Mouse (Mus musculus) testis, adult 2 months (tissue): ENCODE results near the gene C330021F23Rik. TPM values are rescaled to one million over a fixed set of nuclear protein-coding genes. Genes with fewer than 3 reads are reported as not detected.

Experiments used
- H3K27ac ChIP-seq: fragments of 200-500 bp; 2 replicates; pipeline ENCODE4 v1.5.1; 2012; ENCODE audit warnings: low read depth, low read length; ENCODE audit not compliant: control insufficient read depth, insufficient read depth
- H3K27me3 ChIP-seq: fragments of 200-500 bp; 2 replicates; pipeline ENCODE4 v1.6.1; 2012; ENCODE audit warnings: mild to moderate bottlenecking, low read length, moderate library complexity; ENCODE audit not compliant: control insufficient read depth, insufficient read depth
- H3K36me3 ChIP-seq: fragments of 200-500 bp; 2 replicates; pipeline ENCODE4 v1.6.1; 2012; ENCODE audit warnings: mild to moderate bottlenecking, low read length; ENCODE audit not compliant: control insufficient read depth, insufficient read depth
- H3K4me1 ChIP-seq: fragments of 200-500 bp; 2 replicates; pipeline ENCODE4 v1.6.1; 2012; ENCODE audit warnings: low read length; ENCODE audit not compliant: control insufficient read depth, insufficient read depth
- H3K4me3 ChIP-seq: fragments of 200-500 bp; 2 replicates; pipeline ENCODE4 v1.5.1; 2012; ENCODE audit warnings: low read depth, mild to moderate bottlenecking, low read length, moderate library complexity, mixed read lengths; ENCODE audit not compliant: control insufficient read depth
- CTCF ChIP-seq: fragments of 200-500 bp; IDR thresholded peaks from 2 replicates; pipeline ENCODE4 v1.5.1; 2012; ENCODE audit warnings: low read depth, mild to moderate bottlenecking, inconsistent platforms, low read length, moderate library complexity; ENCODE audit not compliant: control insufficient read depth, insufficient read depth, insufficient replicate concordance
- POLR2A ChIP-seq: fragments of 200-500 bp; IDR thresholded peaks from 2 replicates; pipeline ENCODE4 v1.6.1; 2012; ENCODE audit warnings: low read depth, mild to moderate bottlenecking, inconsistent platforms, low read length, moderate library complexity; ENCODE audit not compliant: control insufficient read depth
- polyA plus RNA-seq: library from polyadenylated mRNA; depleted of rRNA; stranded (reverse); fragments of >200 nt; gene quantifications from 2 replicates; pipeline ENCODE4 v1.2.3, GENCODE M21; 2012

C330021F23Rik gene
- polyA plus RNA-seq, 1 experiment, result not detected

DNA sequence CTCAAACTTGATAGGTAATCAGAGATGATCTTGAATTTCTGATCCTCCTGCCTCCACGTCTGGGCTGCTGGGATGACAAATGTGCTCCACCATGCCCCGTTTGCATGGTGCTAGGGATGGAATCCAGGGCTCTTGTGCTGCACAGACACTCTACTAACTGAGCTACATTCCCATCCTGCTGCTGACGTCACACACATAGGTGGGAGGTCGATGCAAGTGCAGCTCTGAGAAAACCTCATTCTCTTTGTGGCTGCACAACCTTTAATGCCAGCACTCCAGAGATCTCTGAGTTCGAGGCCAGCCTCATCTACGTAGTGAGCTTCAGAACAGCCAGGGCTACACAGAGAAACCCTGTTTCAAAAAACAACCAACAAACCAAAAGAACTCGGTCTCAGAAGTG, 28.6 kb upstream of the C330021F23Rik start:
- Histone ChIP-seq H3K36me3 (no peaks in the 10 kb centered on the region), H3K4me3 (no peak overlapping the region), H3K4me1 (peaks cover 2% of the 10 kb centered on the region), H3K27ac (no peak overlapping the region), H3K27me3 (no peaks in the 10 kb centered on the region)
- TF ChIP-seq CTCF, result no peak
- TF ChIP-seq POLR2A, result no peak

DNA sequence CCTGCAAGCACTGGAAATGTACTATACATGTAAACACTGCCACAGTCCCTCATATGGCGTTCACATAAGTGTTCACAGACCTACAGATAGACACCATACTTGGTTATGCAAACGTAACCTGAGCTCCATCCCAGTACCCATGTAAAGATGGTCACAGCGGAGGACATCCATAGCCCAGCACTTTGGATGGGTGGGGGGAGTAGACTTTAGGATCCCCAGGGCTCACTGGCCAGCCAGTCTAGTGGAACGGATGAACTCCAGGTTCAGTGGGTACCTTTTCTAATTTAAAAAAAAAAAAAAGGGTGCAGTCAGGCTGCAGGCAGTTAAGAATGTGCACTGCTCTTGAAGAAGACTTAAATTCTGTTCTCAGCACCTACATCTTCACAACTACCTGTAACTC, 27.7 kb upstream of the C330021F23Rik start:
- no peak overlapping the region for H3K4me3 ChIP-seq
- no peaks in the 10 kb centered on the region for H3K36me3 ChIP-seq
- H3K27ac ChIP-seq, result no peak overlapping the region

DNA sequence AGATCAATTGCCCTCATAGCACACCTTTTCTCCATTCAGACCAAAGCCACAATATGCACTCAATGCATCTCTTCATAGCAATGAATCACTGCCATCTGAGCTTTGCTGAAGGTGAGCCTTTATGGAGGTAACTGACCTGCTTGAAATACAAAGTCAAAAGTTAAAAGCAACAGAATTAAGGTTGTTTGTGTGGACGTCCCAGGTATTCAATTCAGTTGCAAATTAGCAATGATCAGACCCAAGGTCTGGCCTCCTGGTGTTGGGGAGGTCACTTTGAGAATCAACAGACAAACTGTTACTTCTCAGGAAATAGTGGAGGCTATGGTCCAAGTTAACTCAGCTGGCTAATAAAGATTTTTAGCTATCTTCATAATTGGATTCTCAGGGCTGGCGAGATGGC, 21.3 kb upstream of the C330021F23Rik start:
- Histone ChIP-seq H3K27ac (no peak overlapping the region), H3K27me3 (no peaks in the 10 kb centered on the region), H3K36me3 (no peaks in the 10 kb centered on the region), H3K4me3 (no peak overlapping the region), H3K4me1 (no peaks in the 10 kb centered on the region)
- no peak for TF ChIP-seq POLR2A
- TF ChIP-seq CTCF, result no peak

More for the DNA sequence above, 27.7 kb upstream of the C330021F23Rik start:
- Histone ChIP-seq H3K27me3 (no peaks in the 10 kb centered on the region), H3K4me1 (peaks cover 2% of the 10 kb centered on the region)
- no peak for TF ChIP-seq POLR2A
- no peak for TF ChIP-seq CTCF

DNA sequence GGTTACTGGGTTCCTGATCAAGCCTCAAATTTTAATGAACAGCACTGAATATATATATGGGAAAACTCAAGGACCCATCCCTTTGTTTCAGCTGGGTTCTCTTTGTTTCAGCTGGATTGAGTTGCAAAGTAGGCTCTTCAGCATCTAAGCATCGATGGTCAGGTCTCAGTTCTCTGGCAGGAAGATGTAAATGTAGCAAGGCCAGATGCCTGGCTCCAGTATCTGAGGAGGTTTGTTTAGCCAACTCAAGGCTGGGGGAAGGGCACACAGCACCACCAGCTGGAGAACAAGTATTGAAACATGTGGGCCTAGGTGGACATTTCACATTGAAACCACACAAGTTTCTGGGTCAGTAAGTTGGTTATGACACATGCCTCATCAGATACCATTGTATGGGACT, 15.6 kb upstream of the C330021F23Rik start:
- Histone ChIP-seq H3K36me3 (no peaks in the 10 kb centered on the region), H3K4me3 (no peak overlapping the region), H3K4me1 (no peaks in the 10 kb centered on the region), H3K27ac (no peak overlapping the region), H3K27me3 (no peaks in the 10 kb centered on the region)
- TF ChIP-seq POLR2A, result no peak

DNA sequence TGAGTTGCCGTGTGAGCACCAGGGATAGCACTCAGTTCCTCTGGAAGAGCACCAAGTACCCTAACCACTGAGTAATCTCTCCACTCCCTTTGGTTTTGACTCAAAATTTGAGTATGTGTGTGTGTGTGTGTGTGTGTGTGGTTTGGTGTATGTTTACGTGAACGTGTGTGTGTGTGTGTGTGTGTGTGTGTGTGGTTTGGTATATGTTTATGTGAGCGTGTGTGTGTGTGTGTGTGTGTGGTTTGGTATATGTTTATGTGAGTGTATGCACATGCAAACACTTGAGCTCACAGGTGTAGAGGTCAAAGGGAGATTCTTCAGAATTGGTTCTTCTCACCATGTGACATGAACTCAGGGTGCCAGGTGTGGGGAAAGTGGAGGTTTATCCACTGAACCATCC, 11.7 kb upstream of the C330021F23Rik start:
- no peaks in the 10 kb centered on the region for H3K4me1 ChIP-seq
- no peak overlapping the region for H3K27ac ChIP-seq
- H3K36me3 ChIP-seq, result no peaks in the 10 kb centered on the region
- H3K27me3 ChIP-seq, result no peaks in the 10 kb centered on the region
- no peak overlapping the region for H3K4me3 ChIP-seq
- TF ChIP-seq CTCF (no peak), POLR2A (no peak)

DNA sequence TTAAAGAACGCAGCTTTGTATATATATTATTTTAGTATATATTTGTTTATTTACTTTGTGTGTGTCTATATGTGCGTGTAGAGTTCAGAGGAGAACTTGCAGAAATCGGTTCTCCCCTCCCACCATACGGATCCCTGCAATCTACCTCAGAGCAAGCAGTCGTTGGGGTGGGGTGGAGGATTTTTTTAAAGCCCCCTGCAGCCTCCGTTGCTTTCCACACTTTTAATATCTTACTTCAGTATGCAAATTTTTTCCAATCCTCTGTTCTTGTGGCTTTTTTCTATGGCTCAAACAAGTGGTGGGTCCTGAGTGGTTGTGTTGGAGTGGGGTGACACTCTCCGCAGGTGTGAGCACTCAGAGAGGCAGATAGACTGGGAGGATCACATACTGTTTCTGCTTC, 588 bp downstream of the C330021F23Rik start:
- no peak for TF ChIP-seq CTCF
- TF ChIP-seq POLR2A, result no peak
- Histone ChIP-seq H3K4me3 (no peak overlapping the region), H3K36me3 (no peaks in the 10 kb centered on the region), H3K27ac (no peak overlapping the region), H3K4me1 (no peaks in the 10 kb centered on the region), H3K27me3 (no peaks in the 10 kb centered on the region)

DNA sequence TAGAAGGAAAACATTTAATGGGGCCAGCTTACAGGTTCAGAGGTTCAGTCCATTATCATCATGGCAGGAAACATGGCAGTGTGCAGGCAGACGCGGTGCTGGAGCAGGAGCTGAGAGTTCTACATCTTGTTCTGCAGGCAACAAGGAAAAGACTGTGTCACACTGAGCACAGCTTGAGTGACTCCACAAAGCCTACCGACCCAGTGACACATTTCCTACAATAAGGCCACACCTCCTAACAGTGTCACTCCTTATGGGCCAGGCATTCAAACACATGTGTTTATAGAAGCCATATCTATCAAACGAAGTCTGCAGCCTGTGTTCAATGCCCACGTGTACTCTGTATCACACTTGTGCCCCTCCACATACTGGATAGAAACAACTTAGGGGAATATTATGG, 2.0 kb downstream of the C330021F23Rik start:
- Histone ChIP-seq H3K27ac (no peak overlapping the region), H3K36me3 (no peaks in the 10 kb centered on the region), H3K27me3 (no peaks in the 10 kb centered on the region), H3K4me3 (no peak overlapping the region), H3K4me1 (no peaks in the 10 kb centered on the region)
- no peak for TF ChIP-seq CTCF
- TF ChIP-seq POLR2A, result no peak

DNA sequence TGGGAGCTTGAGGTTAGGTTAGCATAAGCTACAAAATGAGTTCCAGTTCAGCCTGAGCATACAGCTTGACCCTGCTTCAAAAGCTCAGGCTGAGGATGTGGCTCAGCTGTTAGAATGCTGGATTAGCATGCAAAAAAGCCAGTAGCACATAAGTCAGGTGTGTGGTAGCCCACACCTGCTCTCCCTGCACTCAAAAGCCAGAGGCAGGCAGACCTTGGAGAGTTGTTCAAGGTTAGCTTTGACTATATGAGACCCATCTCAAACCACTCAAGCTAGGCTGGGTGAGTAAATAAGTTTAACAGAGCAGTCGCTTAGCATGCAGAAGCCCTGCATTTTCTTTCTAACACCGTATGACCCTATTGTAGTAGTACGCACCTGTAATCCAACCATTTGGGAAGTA, 6.8 kb downstream of the C330021F23Rik start:
- no peak for TF ChIP-seq CTCF
- TF ChIP-seq POLR2A, result no peak
- H3K27ac ChIP-seq, result no peak overlapping the region
- no peak overlapping the region for H3K4me3 ChIP-seq
- peaks cover 5% of the 10 kb centered on the region for H3K4me1 ChIP-seq
- no peaks in the 10 kb centered on the region for H3K27me3 ChIP-seq
- no peaks in the 10 kb centered on the region for H3K36me3 ChIP-seq

DNA sequence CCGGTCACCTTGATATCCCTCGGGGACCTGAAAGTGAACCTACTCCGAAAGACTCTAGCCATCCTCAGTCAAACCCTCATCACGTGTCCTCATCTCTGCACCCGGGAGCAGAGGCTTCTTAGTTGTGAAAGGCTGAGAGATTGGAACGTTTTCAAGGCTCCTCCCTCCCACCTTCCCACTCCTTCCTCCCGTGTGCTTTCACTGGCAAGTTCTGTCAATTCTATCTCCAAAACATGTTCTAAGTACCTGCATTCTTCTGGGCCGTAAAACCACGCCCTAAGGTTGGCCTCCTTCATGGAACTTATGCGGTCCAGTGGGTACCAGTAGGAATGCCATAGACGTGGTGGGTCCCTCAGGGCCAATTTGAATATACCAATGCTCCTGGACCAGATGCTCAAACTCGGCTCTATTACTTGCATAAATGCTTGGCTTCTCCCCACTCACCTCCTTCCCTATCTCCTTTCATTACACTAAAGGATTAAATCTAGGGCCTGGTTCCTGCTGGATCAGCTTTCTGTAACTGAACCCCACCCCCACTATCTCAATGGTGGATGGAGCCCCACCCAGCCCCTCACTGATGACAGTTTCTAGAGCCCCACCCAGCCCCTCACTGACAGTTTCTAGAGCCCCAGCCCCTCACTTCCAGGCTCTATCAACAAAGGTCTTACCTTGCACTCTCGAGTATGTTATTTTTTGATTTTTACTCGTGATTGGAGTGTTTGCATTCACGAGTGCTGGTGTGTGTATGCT, 8.6 kb downstream of the C330021F23Rik start:
- Histone ChIP-seq H3K27me3 (no peaks in the 10 kb centered on the region), H3K4me1 (peaks cover 5% of the 10 kb centered on the region), H3K27ac (no peak overlapping the region), H3K4me3 (no peak overlapping the region), H3K36me3 (no peaks in the 10 kb centered on the region)
- TF ChIP-seq CTCF, result no peak
- TF ChIP-seq POLR2A, result no peak
